Mouse (Mus musculus) lung, postnatal 0 days (tissue): ENCODE results near the gene Ercc6l2.
"Not testable (repeated sequence)": the region's sequence is repeated elsewhere in the genome, so short reads cannot be mapped to it uniquely, and the experiment has no call there.

Experiments used
- CTCF ChIP-seq: IDR thresholded peaks from 2 replicates; pipeline ENCODE4 v1.5.1; 2016; ENCODE audit warnings: antibody characterized with exemption, mild to moderate bottlenecking
- EP300 ChIP-seq: IDR thresholded peaks from 2 replicates; pipeline ENCODE4 v1.6.1; 2016; ENCODE audit warnings: antibody characterized with exemption, mild to moderate bottlenecking, control low read depth

DNA sequence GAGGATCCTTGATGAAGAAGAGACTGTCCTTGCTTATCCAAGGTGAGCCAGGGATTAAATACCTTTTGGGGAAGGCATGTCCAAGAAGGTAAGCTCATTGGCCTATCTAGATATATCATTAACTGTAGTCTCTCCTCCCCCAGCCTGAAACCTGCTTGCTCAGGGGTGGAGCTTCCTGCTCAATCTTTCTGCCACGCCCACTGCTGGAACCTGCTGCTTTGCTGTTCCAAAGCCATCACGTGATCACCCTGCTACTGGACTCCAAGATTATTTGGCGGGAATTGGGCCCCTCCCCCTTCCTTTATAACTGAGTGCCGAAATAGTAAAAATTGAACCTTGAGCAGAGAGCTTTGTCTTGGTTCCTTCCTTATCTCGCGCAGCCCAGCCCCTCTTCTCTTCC is 109.0 kb downstream of the Ercc6l2 start:
- TF ChIP-seq CTCF, EP300: not testable (repeated sequence)
